Mouse (Mus musculus) hindbrain, embryonic 16.5 days (tissue): ENCODE measurements around the gene Klk12. TPM values are rescaled to one million over a fixed set of nuclear protein-coding genes. Genes with fewer than 3 reads are reported as not detected.

ENCODE experiments used
- ATAC-seq: fragments of 200-750 bp; cut with Nextera tagmentation; 2 replicates; pipeline ENCODE4 v1.8.0; 2017; ENCODE audit warnings: moderate TSS enrichment, moderate library complexity
- H3K27ac ChIP-seq: fragments of 300-500 bp; sonication (generic); 2 replicates; pipeline ENCODE4 v1.5.1; 2014; ENCODE audit warnings: low read depth, mild to moderate bottlenecking, control low read depth, low read length, moderate library complexity
- H3K27me3 ChIP-seq: fragments of 300-500 bp; sonication (generic); replicated peaks from 2 replicates; pipeline ENCODE4 v1.6.1; 2014; ENCODE audit warnings: low read length; ENCODE audit not compliant: control insufficient read depth, insufficient read depth
- H3K36me3 ChIP-seq: fragments of 300-500 bp; sonication (generic); 2 replicates; pipeline ENCODE4 v1.6.1; 2014; ENCODE audit warnings: mild to moderate bottlenecking, low read length, moderate library complexity, mixed read lengths; ENCODE audit not compliant: control insufficient read depth, insufficient read depth
- H3K4me1 ChIP-seq: fragments of 300-500 bp; sonication (generic); 2 replicates; pipeline ENCODE4 v1.6.1; 2014; ENCODE audit warnings: low read depth, low read length; ENCODE audit not compliant: control insufficient read depth, insufficient read depth
- H3K4me2 ChIP-seq: fragments of 300-500 bp; sonication (generic); 2 replicates; pipeline ENCODE4 v1.6.1; 2014; ENCODE audit warnings: mild to moderate bottlenecking, low read length, control low read depth, moderate library complexity
- H3K4me3 ChIP-seq: fragments of 300-500 bp; sonication (generic); 2 replicates; pipeline ENCODE4 v1.5.1; 2014; ENCODE audit warnings: mild to moderate bottlenecking, low read length, control low read depth, moderate library complexity
- H3K9ac ChIP-seq: fragments of 300-500 bp; sonication (generic); 2 replicates; pipeline ENCODE4 v1.6.1; 2014; ENCODE audit warnings: low read depth, mild to moderate bottlenecking, control low read depth, low read length, moderate library complexity
- H3K9me3 ChIP-seq: fragments of 300-500 bp; sonication (generic); 2 replicates; pipeline ENCODE4 v1.6.1; 2014; ENCODE audit warnings: mild to moderate bottlenecking, low read length, moderate library complexity; ENCODE audit not compliant: control insufficient read depth
- WGBS: fragments of 180-500 bp; shearing (Covaris S2); extraction: QIAGEN DNeasy Blood & Tissue Kit; methylation state at CpG from one replicate; pipeline ENCODE4 v1.1.7; 2014; 5-methylcytosine and 5-hydroxymethylcytosine counted together
- polyA plus RNA-seq: library from polyadenylated mRNA; unstranded; fragments of >200 nt; fragmentation: Nextera tagmentation; extraction: Ambion mirVana; gene quantifications from 2 replicates; pipeline ENCODE4 v1.2.1, GENCODE M21; 2015

Klk12 gene
- polyA plus RNA-seq = not detected in 2 replicates

GRCm38 (mm10) chr7:43768597-43768996 is at the start of gene Klk12:
Klk12 (plus strand) TSS chr7:43768897.
- WGBS = 78% methylated on average over 4 of the region's 4 CpGs
- H3K9ac ChIP-seq = no peak within 1 kb of the TSS
- no peak within 1 kb of the TSS for H3K27ac ChIP-seq
- no peak within 1 kb of the TSS for H3K4me3 ChIP-seq
- no peaks in the 10 kb centered on the region for H3K36me3 ChIP-seq
- H3K4me2 ChIP-seq = no peak within 1 kb of the TSS
- no peak for ATAC-seq
- no peaks in the 10 kb centered on the region for H3K9me3 ChIP-seq
- H3K27me3 ChIP-seq = no peaks in the 10 kb centered on the region
- no peaks in the 10 kb centered on the region for H3K4me1 ChIP-seq

GRCm38 (mm10) chr7:43747788-43748187 is 20.9 kb upstream of the Klk12 start:
- Histone ChIP-seq H3K36me3 (no peaks in the 10 kb centered on the region), H3K27me3 (no peaks in the 10 kb centered on the region), H3K27ac (no peak overlapping the region), H3K4me3 (no peak overlapping the region), H3K4me1 (no peaks in the 10 kb centered on the region), H3K9ac (no peak overlapping the region), H3K9me3 (no peaks in the 10 kb centered on the region), H3K4me2 (no peak overlapping the region)
- 28% methylated on average over 1 of the region's 1 CpGs for WGBS
- no peak for ATAC-seq

- WGBS = 78% methylated on average over 2 of the region's 2 CpGs
- Histone ChIP-seq H3K4me3 (no peak overlapping the region), H3K27me3 (no peaks in the 10 kb centered on the region), H3K9me3 (no peaks in the 10 kb centered on the region), H3K4me1 (no peaks in the 10 kb centered on the region), H3K36me3 (no peaks in the 10 kb centered on the region), H3K4me2 (no peak overlapping the region), H3K27ac (no peak overlapping the region), H3K9ac (no peak overlapping the region)
- ATAC-seq = no peak
Observed at GRCm38 (mm10) chr7:43752806-43753205, 15.9 kb upstream of the Klk12 start.

- no peaks in the 10 kb centered on the region for H3K9me3 ChIP-seq
- ATAC-seq = peak; percentile 70; the same call in 1 of the 2 replicates
- no peaks in the 10 kb centered on the region for H3K4me1 ChIP-seq
- no peak overlapping the region for H3K9ac ChIP-seq
- H3K4me2 ChIP-seq = no peak overlapping the region
- no peaks in the 10 kb centered on the region for H3K36me3 ChIP-seq
- H3K4me3 ChIP-seq = no peak overlapping the region
- no peak overlapping the region for H3K27ac ChIP-seq
- H3K27me3 ChIP-seq = no peaks in the 10 kb centered on the region
- 42% methylated on average over 8 of the region's 8 CpGs for WGBS
Observed at GRCm38 (mm10) chr7:43766484-43766883, 2.2 kb upstream of the Klk12 start.

- no peak overlapping the region for H3K4me3 ChIP-seq
- no peak overlapping the region for H3K27ac ChIP-seq
- H3K36me3 ChIP-seq = no peaks in the 10 kb centered on the region
- ATAC-seq = no peak
- no peaks in the 10 kb centered on the region for H3K4me1 ChIP-seq
- no peak overlapping the region for H3K9ac ChIP-seq
- WGBS = 95% methylated on average over 8 of the region's 8 CpGs
- no peak overlapping the region for H3K4me2 ChIP-seq
- no peaks in the 10 kb centered on the region for H3K9me3 ChIP-seq
- H3K27me3 ChIP-seq = no peaks in the 10 kb centered on the region
Observed at GRCm38 (mm10) chr7:43769636-43770035, 939 bp downstream of the Klk12 start.

- Histone ChIP-seq H3K4me2 (no peak overlapping the region), H3K9me3 (no peaks in the 10 kb centered on the region), H3K27me3 (no peaks in the 10 kb centered on the region), H3K36me3 (no peaks in the 10 kb centered on the region), H3K9ac (no peak overlapping the region), H3K27ac (no peak overlapping the region), H3K4me3 (no peak overlapping the region), H3K4me1 (no peaks in the 10 kb centered on the region)
- ATAC-seq = no peak
- WGBS = 95% methylated on average over 10 of the region's 10 CpGs
Observed at GRCm38 (mm10) chr7:43770701-43771100, 2.0 kb downstream of the Klk12 start.

GRCm38 (mm10) chr7:43771916-43772315 is 3.2 kb downstream of the Klk12 start:
- no peak for ATAC-seq
- H3K9ac ChIP-seq = no peak overlapping the region
- H3K36me3 ChIP-seq = no peaks in the 10 kb centered on the region
- H3K9me3 ChIP-seq = no peaks in the 10 kb centered on the region
- H3K4me1 ChIP-seq = no peaks in the 10 kb centered on the region
- no peak overlapping the region for H3K27ac ChIP-seq
- 93% methylated on average over 6 of the region's 6 CpGs for WGBS
- no peaks in the 10 kb centered on the region for H3K27me3 ChIP-seq
- H3K4me3 ChIP-seq = no peak overlapping the region
- no peak overlapping the region for H3K4me2 ChIP-seq

GRCm38 (mm10) chr7:43772901-43773300 is 4.2 kb downstream of the Klk12 start:
- Histone ChIP-seq H3K9me3 (no peaks in the 10 kb centered on the region), H3K4me1 (no peaks in the 10 kb centered on the region), H3K4me3 (no peak overlapping the region), H3K4me2 (no peak overlapping the region), H3K27me3 (no peaks in the 10 kb centered on the region), H3K36me3 (no peaks in the 10 kb centered on the region), H3K27ac (no peak overlapping the region), H3K9ac (no peak overlapping the region)
- WGBS = 73% methylated on average over 3 of the region's 3 CpGs
- no peak for ATAC-seq

GRCm38 (mm10) chr7:43774364-43774763 is 5.7 kb downstream of the Klk12 start, which contains the start of gene Klk11:
Klk11 (plus strand) TSS chr7:43774604.
- Histone ChIP-seq H3K4me2 (no peak within 1 kb of the TSS), H3K4me3 (no peak within 1 kb of the TSS), H3K4me1 (no peaks in the 10 kb centered on the region), H3K27me3 (no peaks in the 10 kb centered on the region), H3K27ac (no peak within 1 kb of the TSS), H3K9ac (no peak within 1 kb of the TSS), H3K36me3 (no peaks in the 10 kb centered on the region), H3K9me3 (no peaks in the 10 kb centered on the region)
- WGBS = 100% methylated on average over 5 of the region's 5 CpGs
- ATAC-seq = no peak

- H3K9me3 ChIP-seq = no peaks in the 10 kb centered on the region
- no peak overlapping the region for H3K9ac ChIP-seq
- no peaks in the 10 kb centered on the region for H3K36me3 ChIP-seq
- no peak for ATAC-seq
- H3K4me1 ChIP-seq = no peaks in the 10 kb centered on the region
- no peaks in the 10 kb centered on the region for H3K27me3 ChIP-seq
- WGBS = 51% methylated on average over 6 of the region's 6 CpGs
- no peak overlapping the region for H3K4me3 ChIP-seq
- H3K27ac ChIP-seq = no peak overlapping the region
- H3K4me2 ChIP-seq = no peak overlapping the region
Observed at GRCm38 (mm10) chr7:43774802-43775201, 6.1 kb downstream of the Klk12 start.
